Mouse (Mus musculus) NIH3T3 (cell line): Measurements from ENCODE around the gene Aen.

ENCODE experiments used
- DNase-seq: peaks from one replicate; pipeline ENCODE4 v3.0.0-alpha.2; 2012; ENCODE audit warnings: low read depth

The Aen gene

GRCm38 (mm10) chr7:78940971-78941370, 45.3 kb downstream of the Aen start:
- DNase-seq: no peak

DNA sequence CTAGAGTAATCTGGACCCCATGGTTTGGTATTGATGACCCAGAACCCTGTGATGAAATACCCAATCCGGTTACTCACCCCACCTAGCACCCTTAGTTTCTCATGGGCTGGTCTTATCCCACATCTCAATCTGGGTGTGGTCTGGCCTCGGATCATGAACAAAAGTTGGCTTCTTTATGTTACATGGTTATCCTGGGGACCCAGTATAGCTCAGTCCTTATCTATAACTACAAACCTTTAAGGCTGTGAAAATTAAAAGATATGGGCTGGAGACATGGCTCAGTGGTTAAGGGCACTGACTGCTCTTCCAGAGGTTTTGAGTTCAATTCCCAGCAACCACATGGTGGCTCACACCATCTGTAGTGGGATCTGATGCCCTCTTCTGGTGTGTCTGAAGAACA, 46.9 kb downstream of the Aen start:
- DNase-seq: no peak

- no peak for DNase-seq
Measured at GRCm38 (mm10) chr7:78953886-78954572, 58.4 kb downstream of the Aen start.

DNA sequence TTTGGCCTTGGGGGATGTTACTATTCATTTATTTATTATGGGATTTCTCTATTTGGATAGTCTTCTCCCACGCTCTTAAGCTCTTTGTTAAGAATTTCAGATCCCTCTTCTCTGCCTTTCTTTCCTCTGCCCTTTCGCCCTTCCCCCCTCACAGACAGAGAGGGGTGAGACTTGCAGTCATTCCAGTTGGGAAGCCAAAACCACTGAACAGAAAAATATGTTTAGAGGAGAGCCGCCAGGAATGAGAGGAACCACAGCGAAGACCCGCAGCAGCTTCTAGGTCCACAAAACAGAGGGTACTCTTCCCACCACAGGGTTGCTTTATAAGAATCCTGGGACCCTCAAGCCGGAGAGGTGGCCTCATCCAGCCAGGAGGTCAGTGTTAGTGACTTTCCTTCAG, 59.0 kb downstream of the Aen start:
- peak; percentile 25 for DNase-seq

DNA sequence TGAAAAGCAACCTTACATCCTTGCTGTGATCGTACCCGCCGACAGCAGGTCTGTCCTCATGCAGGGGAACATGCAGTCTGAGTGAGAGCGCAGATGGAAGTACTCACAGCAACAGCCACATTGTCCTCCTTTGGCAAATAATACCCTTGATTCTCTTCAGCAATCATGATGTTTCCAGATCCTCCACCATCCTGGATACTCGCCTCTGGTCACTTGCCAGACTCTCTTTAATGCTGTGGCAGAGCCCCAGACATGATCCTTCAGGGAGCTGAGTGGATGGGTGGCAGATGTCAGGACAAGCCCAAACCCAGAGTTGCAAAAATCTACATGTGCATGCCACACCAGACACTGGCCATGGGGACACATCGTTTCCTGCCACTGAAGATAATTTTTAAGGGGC, 59.4 kb downstream of the Aen start:
- no peak for DNase-seq

- DNase-seq: peak; percentile 17
Measured at GRCm38 (mm10) chr7:78958499-78959073, 62.9 kb downstream of the Aen start.
